Mouse (Mus musculus) myocyte (in vitro differentiated cells): ENCODE measurements around the gene Igsf23. TPM values are rescaled to one million over a fixed set of nuclear protein-coding genes. Genes with fewer than 3 reads are reported as not detected.

Experiments used
- H3K27me3 ChIP-seq: one replicate; pipeline ENCODE4 v1.6.1; 2011; ENCODE audit not compliant: control insufficient read depth, insufficient read depth, insufficient read length
- H3K36me3 ChIP-seq: one replicate; pipeline ENCODE4 v1.6.1; 2011; ENCODE audit not compliant: control insufficient read depth, insufficient read depth
- H3K4me2 ChIP-seq: one replicate; pipeline ENCODE4 v1.6.1; 2011; ENCODE audit warnings: low read depth, control low read depth
- H3K4me3 ChIP-seq: one replicate; pipeline ENCODE4 v1.5.1; 2011; ENCODE audit warnings: mild to moderate bottlenecking, control low read depth, moderate library complexity
- H3K79me2 ChIP-seq: one replicate; pipeline ENCODE4 v1.6.1; 2011; ENCODE audit not compliant: control insufficient read depth, insufficient read depth
- H3ac ChIP-seq: one replicate; pipeline ENCODE4 v1.6.1; 2011; ENCODE audit not compliant: control insufficient read depth, insufficient read length
- CEBPB ChIP-seq: IDR thresholded peaks from 2 replicates; pipeline ENCODE4 v1.6.1; 2011; ENCODE audit warnings: mild to moderate bottlenecking, moderate library complexity; ENCODE audit not compliant: poor library complexity, insufficient read depth, severe bottlenecking
- E2F4 ChIP-seq: IDR thresholded peaks from one replicate; pipeline ENCODE4 v1.6.1; 2011; ENCODE audit warnings: mild to moderate bottlenecking, control low read depth, moderate library complexity; ENCODE audit not compliant: insufficient read depth
- MAX ChIP-seq: IDR thresholded peaks from one replicate; pipeline ENCODE4 v1.6.1; 2011; ENCODE audit warnings: low read depth, mild to moderate bottlenecking, control low read depth
- MYOD1 ChIP-seq, 3 experiments: IDR thresholded peaks; one replicate each; pipeline ENCODE4 v1.6.1; 2011; ENCODE audit warnings: control low read depth in 2 of 3, low read depth in 2 of 3, mild to moderate bottlenecking in 2 of 3, moderate library complexity in 1 of 3; ENCODE audit not compliant: insufficient read length in 2 of 3, control insufficient read depth in 1 of 3
- MYOG ChIP-seq, 3 experiments: IDR thresholded peaks; one replicate each; pipeline ENCODE4 v1.6.1; 2011; ENCODE audit warnings: control low read depth in 2 of 3, low read depth in 2 of 3, mild to moderate bottlenecking in 2 of 3; ENCODE audit not compliant: insufficient read length in 2 of 3, control insufficient read depth in 1 of 3, insufficient read depth in 1 of 3
- POLR2A ChIP-seq: IDR thresholded peaks from one replicate; pipeline ENCODE4 v1.6.1; 2011; ENCODE audit warnings: low read depth, mild to moderate bottlenecking, control low read depth, moderate library complexity; ENCODE audit not compliant: insufficient read length
- POLR2AphosphoS2 ChIP-seq: IDR thresholded peaks from one replicate; pipeline ENCODE4 v1.6.1; 2011; ENCODE audit warnings: low read depth, control low read depth; ENCODE audit not compliant: insufficient read length
- REST ChIP-seq: IDR thresholded peaks from one replicate; pipeline ENCODE4 v1.6.1; 2011; ENCODE audit warnings: mild to moderate bottlenecking, control low read depth, moderate library complexity; ENCODE audit not compliant: insufficient read depth, insufficient read length
- SRF ChIP-seq: IDR thresholded peaks from one replicate; pipeline ENCODE4 v1.6.1; 2011; ENCODE audit warnings: low read depth; ENCODE audit not compliant: control insufficient read depth, insufficient read length
- TCF12 ChIP-seq: IDR thresholded peaks from one replicate; pipeline ENCODE4 v1.6.1; 2011; ENCODE audit warnings: mild to moderate bottlenecking, control low read depth; ENCODE audit not compliant: poor library complexity, insufficient read depth, severe bottlenecking
- TCF3 ChIP-seq: IDR thresholded peaks from one replicate; pipeline ENCODE4 v1.6.1; 2011; ENCODE audit warnings: low read depth, control low read depth; ENCODE audit not compliant: insufficient read length
- USF1 ChIP-seq: IDR thresholded peaks from one replicate; pipeline ENCODE4 v1.6.1; 2011; ENCODE audit warnings: low read depth, mild to moderate bottlenecking, control low read depth, moderate library complexity
- polyA plus RNA-seq: library from polyadenylated mRNA; unstranded; fragments of >200 nt; fragmentation: generic; extraction: Trizol; gene quantifications from one replicate; pipeline ENCODE4 v1.2.1, GENCODE M21; 2012; ENCODE audit warnings: missing spikeins

Igsf23 gene
- polyA plus RNA-seq, 1 experiment = 0.11 TPM

GRCm38 (mm10) chr7:19923354-19923753 lies 27.2 kb downstream of the Igsf23 start:
- TF ChIP-seq POLR2AphosphoS2 (no peak), TCF3 (no peak), REST (no peak), MYOG (IDR thresholded peaks at IDR 0.05; ENCODE audit: control insufficient read depth in 1 of 3, insufficient read depth in 1 of 3, insufficient read length in 2 of 3, low read depth in 2 of 3) (no peak), E2F4 (no peak)

GRCm38 (mm10) chr7:19920506-19921261 lies 29.9 kb downstream of the Igsf23 start, which contains the start of gene Pvr:
Gene Pvr (minus strand): TSS chr7:19921160.
- Histone ChIP-seq H3K4me3 (peak within 1 kb of the TSS; percentile 86), H3K79me2 (peaks cover 29% of the 10 kb centered on the region), H3K27me3 (no peaks in the 10 kb centered on the region), H3ac (no peak within 1 kb of the TSS), H3K4me2 (peak within 1 kb of the TSS; percentile 81), H3K36me3 (peaks cover 29% of the 10 kb centered on the region)
- TF ChIP-seq POLR2AphosphoS2 (peak; percentile 84), POLR2A (peak; percentile 75), MYOD1 (IDR thresholded peaks at IDR 0.05; ENCODE audit: control insufficient read depth in 1 of 3, insufficient read length in 2 of 3, low read depth in 2 of 3) (no peak)

More at GRCm38 (mm10) chr7:19923354-19923753, 27.2 kb downstream of the Igsf23 start:
- H3ac ChIP-seq = no peak overlapping the region
- H3K4me2 ChIP-seq = no peak overlapping the region
- peaks cover 4% of the 10 kb centered on the region for H3K36me3 ChIP-seq
- no peak overlapping the region for H3K4me3 ChIP-seq
- H3K27me3 ChIP-seq = no peaks in the 10 kb centered on the region
- peaks cover 16% of the 10 kb centered on the region for H3K79me2 ChIP-seq

- Histone ChIP-seq H3ac (no peak overlapping the region), H3K4me2 (peak overlapping the region; percentile 78)
- no peak for TF ChIP-seq REST
- TF ChIP-seq MYOD1 (IDR thresholded peaks at IDR 0.05; ENCODE audit: control insufficient read depth in 1 of 3, insufficient read length in 2 of 3, low read depth in 2 of 3) = no peak
- TF ChIP-seq USF1 = no peak
- no peak for TF ChIP-seq TCF3
- TF ChIP-seq POLR2AphosphoS2 = no peak
- TF ChIP-seq E2F4 = no peak
- no peak for TF ChIP-seq CEBPB
- no peak for TF ChIP-seq SRF
- TF ChIP-seq MAX = no peak
- no peak for TF ChIP-seq MYOG (IDR thresholded peaks at IDR 0.05; ENCODE audit: control insufficient read depth in 1 of 3, insufficient read depth in 1 of 3, insufficient read length in 2 of 3, low read depth in 2 of 3)
- no peak for TF ChIP-seq TCF12
- TF ChIP-seq POLR2A = no peak
Observed at GRCm38 (mm10) chr7:19920166-19920505, 30.4 kb downstream of the Igsf23 start.

GRCm38 (mm10) chr7:19914558-19914957 lies 36.0 kb downstream of the Igsf23 start:
- peaks cover 23% of the 10 kb centered on the region for H3K79me2 ChIP-seq
- no peak overlapping the region for H3ac ChIP-seq
- no peak overlapping the region for H3K4me2 ChIP-seq
- H3K27me3 ChIP-seq = no peaks in the 10 kb centered on the region
- H3K4me3 ChIP-seq = no peak overlapping the region
- H3K36me3 ChIP-seq = peaks cover 54% of the 10 kb centered on the region
- TF ChIP-seq POLR2A (peak; percentile 18), CEBPB (no peak), POLR2AphosphoS2 (peak; percentile 60)

More at GRCm38 (mm10) chr7:19920166-19920505, 30.4 kb downstream of the Igsf23 start:
- Histone ChIP-seq H3K4me3 (peak overlapping the region; percentile 86), H3K79me2 (peaks cover 29% of the 10 kb centered on the region), H3K36me3 (peaks cover 33% of the 10 kb centered on the region), H3K27me3 (no peaks in the 10 kb centered on the region)

GRCm38 (mm10) chr7:19911695-19912524 lies 38.6 kb downstream of the Igsf23 start:
- no peak overlapping the region for H3K4me2 ChIP-seq
- no peak overlapping the region for H3K4me3 ChIP-seq
- H3ac ChIP-seq = no peak overlapping the region
- H3K36me3 ChIP-seq = peaks cover 54% of the 10 kb centered on the region
- TF ChIP-seq TCF3 = peak; percentile 79
- TF ChIP-seq USF1 = no peak
- peak; percentile 10 for TF ChIP-seq POLR2AphosphoS2
- TF ChIP-seq MYOG (IDR thresholded peaks at IDR 0.05; ENCODE audit: control insufficient read depth in 1 of 3, insufficient read depth in 1 of 3, insufficient read length in 2 of 3, low read depth in 2 of 3) = peak; percentile 92 to 99 (median 97)
- TF ChIP-seq TCF12 = peak; percentile 98
- peak; percentile 76 to 92 (median 89) for TF ChIP-seq MYOD1 (IDR thresholded peaks at IDR 0.05; ENCODE audit: control insufficient read depth in 1 of 3, insufficient read length in 2 of 3, low read depth in 2 of 3)
- TF ChIP-seq CEBPB = no peak
- TF ChIP-seq SRF = no peak
- no peaks in the 10 kb centered on the region for H3K79me2 ChIP-seq
- H3K27me3 ChIP-seq = no peaks in the 10 kb centered on the region
